Mouse (Mus musculus) kidney, adult 2 months (tissue): ENCODE results near the gene Psmc3. TPM values are rescaled to one million over a fixed set of nuclear protein-coding genes. Genes with fewer than 3 reads are reported as not detected.

Experiments
- DNase-seq: peaks from one replicate; pipeline ENCODE4 v3.0.0; 2021
- H3K27ac ChIP-seq: fragments of 200-500 bp; 2 replicates; pipeline ENCODE4 v1.5.1; 2012; ENCODE audit warnings: low read depth, low read length, control low read depth, inconsistent platforms; ENCODE audit not compliant: insufficient read depth
- H3K27me3 ChIP-seq: fragments of 200-500 bp; replicated peaks from 2 replicates; pipeline ENCODE4 v1.6.1; 2012; ENCODE audit warnings: mild to moderate bottlenecking, moderate library complexity, low read length, inconsistent platforms; ENCODE audit not compliant: control insufficient read depth, insufficient read depth
- H3K36me3 ChIP-seq: fragments of 200-500 bp; 2 replicates; pipeline ENCODE4 v1.6.1; 2012; ENCODE audit warnings: mild to moderate bottlenecking, moderate library complexity, low read length, inconsistent platforms; ENCODE audit not compliant: control insufficient read depth, insufficient read depth
- H3K4me1 ChIP-seq: fragments of 200-500 bp; 2 replicates; pipeline ENCODE4 v1.6.1; 2011; ENCODE audit warnings: low read length; ENCODE audit not compliant: control insufficient read depth, insufficient read depth
- H3K4me3 ChIP-seq: fragments of 200-500 bp; 2 replicates; pipeline ENCODE4 v1.5.1; 2011; ENCODE audit warnings: mild to moderate bottlenecking, low read depth, low read length, control low read depth; ENCODE audit not compliant: insufficient read depth
- CTCF ChIP-seq: fragments of 200-500 bp; conservative IDR thresholded peaks from 2 replicates; pipeline ENCODE4 v1.5.1; 2011; ENCODE audit warnings: low read depth, mild to moderate bottlenecking, control low read depth, low read length, moderate library complexity, mixed read lengths; ENCODE audit not compliant: insufficient read depth, insufficient read length
- POLR2A ChIP-seq: fragments of 200-500 bp; IDR thresholded peaks from one replicate; pipeline ENCODE4 v1.6.1; 2011; ENCODE audit warnings: low read depth, low read length, control low read depth
- WGBS: fragments of 180-500 bp; shearing (Covaris S2); methylation state at CpG from one replicate; pipeline ENCODE4 v1.1.7; 2018; 5-methylcytosine and 5-hydroxymethylcytosine counted together
- polyA plus RNA-seq: library from polyadenylated mRNA; depleted of rRNA; stranded (reverse); fragments of >200 nt; gene quantifications from 2 replicates; pipeline ENCODE4 v1.2.3, GENCODE M21; 2012

Gene Psmc3
- polyA plus RNA-seq, 1 experiment, result 127 TPM

DNA sequence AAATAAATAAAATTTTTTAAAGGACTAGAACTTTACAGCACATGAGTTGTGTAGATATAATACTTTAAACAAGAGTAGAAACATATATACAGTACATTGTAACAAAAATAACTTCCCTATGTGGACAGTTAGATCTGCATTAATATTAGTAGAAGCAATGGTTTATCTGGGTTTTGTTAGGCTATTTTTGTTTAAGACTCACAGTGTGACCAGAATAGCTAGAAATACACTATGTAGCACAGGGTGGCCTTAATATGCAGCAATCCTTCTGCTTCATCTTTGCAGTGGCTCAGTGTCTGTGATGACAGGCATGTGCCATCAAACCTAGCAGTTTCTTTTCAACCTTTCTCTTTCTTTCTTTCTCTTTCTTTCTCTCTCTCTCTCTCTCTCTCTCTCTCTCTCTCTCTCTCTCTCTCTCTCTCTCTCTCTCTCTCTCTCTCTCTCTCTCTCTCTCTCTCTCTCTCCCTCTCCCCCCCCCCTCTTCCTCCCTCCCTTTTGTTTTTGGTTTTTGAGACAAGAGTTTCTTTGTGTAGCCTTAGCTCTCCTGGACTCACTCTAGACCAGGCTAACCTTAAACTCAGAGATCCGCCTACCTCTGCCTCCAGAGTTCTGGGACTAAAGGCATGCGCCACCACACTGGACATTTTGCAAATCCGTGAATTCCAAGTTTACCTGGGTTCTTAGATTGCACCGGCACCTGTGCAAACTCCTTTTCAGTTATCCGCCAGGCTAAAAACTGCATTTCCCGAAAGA is 452 bp upstream of the Psmc3 start:
- Histone ChIP-seq H3K4me1 (peaks cover 5% of the 10 kb centered on the region), H3K27me3 (no peaks in the 10 kb centered on the region), H3K4me3 (peak overlapping the region; percentile 87), H3K36me3 (peaks cover 3% of the 10 kb centered on the region), H3K27ac (peak overlapping the region; percentile 55)
- WGBS, result 0% methylated on average over 6 of the region's 6 CpGs
- DNase-seq, result no peak
- TF ChIP-seq CTCF (no peak), POLR2A (no peak)

- TF ChIP-seq CTCF (no peak), POLR2A (no peak)
These were observed 4.6 kb downstream of the Psmc3 start for GRCm38 (mm10) chr2:91058435-91058834.

GRCm38 (mm10) chr2:91059376-91059775 is 5.6 kb downstream of the Psmc3 start:
- Histone ChIP-seq H3K4me1 (peaks cover 5% of the 10 kb centered on the region), H3K4me3 (no peak overlapping the region), H3K36me3 (peaks cover 3% of the 10 kb centered on the region), H3K27me3 (no peaks in the 10 kb centered on the region), H3K27ac (no peak overlapping the region)
- TF ChIP-seq POLR2A (no peak), CTCF (no peak)
- WGBS, result 98% methylated on average over 2 of the region's 2 CpGs
- no peak for DNase-seq

More at GRCm38 (mm10) chr2:91058435-91058834, 4.6 kb downstream of the Psmc3 start:
- Histone ChIP-seq H3K4me1 (peaks cover 5% of the 10 kb centered on the region), H3K27me3 (no peaks in the 10 kb centered on the region), H3K27ac (no peak overlapping the region), H3K36me3 (peaks cover 3% of the 10 kb centered on the region), H3K4me3 (no peak overlapping the region)
- 53% methylated on average over 5 of the region's 5 CpGs for WGBS
- no peak for DNase-seq

- TF ChIP-seq CTCF, result peak; percentile 72
- no peak for TF ChIP-seq POLR2A
- Histone ChIP-seq H3K27ac (peak overlapping the region; percentile 7; the same call in 1 of the 2 replicates), H3K27me3 (no peaks in the 10 kb centered on the region), H3K4me3 (no peak overlapping the region), H3K4me1 (no peaks in the 10 kb centered on the region), H3K36me3 (peaks cover 3% of the 10 kb centered on the region)
- 80% methylated on average over 10 of the region's 10 CpGs for WGBS
- DNase-seq, result peak; percentile 40
These were observed 6.9 kb downstream of the Psmc3 start for GRCm38 (mm10) chr2:91060544-91061355.

DNA sequence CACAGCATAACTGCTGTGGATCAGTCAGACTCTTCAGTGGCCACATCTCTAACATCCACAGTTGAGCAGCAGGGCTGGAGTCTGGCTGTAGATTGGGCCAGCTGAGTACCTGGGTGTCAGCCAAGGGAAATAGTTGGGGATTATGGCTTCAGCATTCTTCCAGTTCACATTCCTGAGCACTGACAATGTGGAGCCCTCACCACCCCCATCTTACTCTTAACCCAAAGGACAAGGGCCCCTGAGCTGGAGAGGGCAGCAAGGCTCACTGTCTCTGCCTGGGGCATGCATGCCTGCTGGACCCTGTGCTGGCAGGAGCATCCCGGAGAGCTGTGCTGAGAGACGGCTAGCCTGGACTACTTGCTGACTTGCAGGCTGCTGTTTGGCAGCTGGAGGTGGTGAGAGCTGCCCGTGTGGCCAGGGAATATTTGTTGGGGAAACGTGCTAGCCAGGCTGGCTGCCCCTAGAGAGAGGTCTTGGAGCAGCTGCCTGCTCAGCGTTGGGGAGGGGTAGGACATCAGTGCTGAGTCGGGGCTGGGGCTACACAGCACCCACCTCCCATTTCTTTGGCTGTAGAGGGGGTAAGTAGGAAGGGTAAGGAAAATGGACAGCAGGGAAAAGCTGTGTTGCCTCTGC is 8.2 kb downstream of the Psmc3 start:
- TF ChIP-seq CTCF (no peak), POLR2A (no peak)
- WGBS, result 37% methylated on average over 6 of the region's 6 CpGs
- Histone ChIP-seq H3K4me1 (no peaks in the 10 kb centered on the region), H3K27ac (peak overlapping the region; percentile 7), H3K36me3 (no peaks in the 10 kb centered on the region; the same call in 1 of the 2 replicates), H3K27me3 (no peaks in the 10 kb centered on the region), H3K4me3 (no peak overlapping the region)
- peak; percentile 78 for DNase-seq

DNA sequence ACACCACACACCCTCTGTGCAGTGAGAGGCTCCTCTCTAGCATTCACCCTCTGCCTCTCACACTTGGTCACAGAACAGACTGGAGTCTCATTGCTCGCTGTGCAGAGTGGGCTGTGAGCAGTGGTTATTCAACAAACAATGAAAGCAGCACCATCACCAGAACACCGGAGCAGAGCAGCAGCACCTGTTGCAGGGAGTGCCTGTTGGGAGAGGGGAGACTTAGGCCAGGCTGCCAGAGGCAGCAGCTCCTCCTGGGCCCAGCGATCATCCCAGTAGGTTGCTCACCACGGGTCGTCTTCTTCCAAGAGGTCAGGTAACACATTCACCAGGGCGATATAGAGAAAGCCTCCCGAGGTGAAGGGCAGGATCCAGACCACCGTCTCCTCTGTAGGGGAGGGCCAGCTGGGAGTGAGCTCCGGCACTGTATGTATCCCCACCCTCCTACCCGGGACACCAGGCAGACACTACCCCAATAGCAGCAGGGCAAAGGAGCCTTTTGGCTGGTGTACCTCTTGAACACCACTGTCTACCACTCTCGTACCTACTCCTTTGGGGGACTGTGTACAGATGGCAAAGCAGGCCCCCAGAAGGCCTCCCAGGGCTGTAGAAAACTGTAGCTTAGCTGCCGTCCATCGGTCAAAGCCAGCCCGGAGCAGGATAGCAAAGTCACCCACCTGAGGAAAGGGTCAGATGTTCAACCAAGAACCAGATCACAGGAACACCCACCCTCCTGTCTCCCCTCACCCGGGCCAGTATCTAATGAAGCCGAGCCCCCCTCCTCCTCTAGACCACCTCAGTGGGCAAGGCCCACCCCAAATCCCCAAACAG is 9.2 kb downstream of the Psmc3 start:
- WGBS, result 78% methylated on average over 16 of the region's 16 CpGs
- no peak for DNase-seq
- no peak for TF ChIP-seq POLR2A
- no peak for TF ChIP-seq CTCF
- no peak overlapping the region for H3K4me3 ChIP-seq
- H3K36me3 ChIP-seq, result no peaks in the 10 kb centered on the region; the same call in 1 of the 2 replicates
- no peaks in the 10 kb centered on the region for H3K27me3 ChIP-seq
- no peaks in the 10 kb centered on the region for H3K4me1 ChIP-seq
- peak overlapping the region; percentile 7; the same call in 1 of the 2 replicates for H3K27ac ChIP-seq
